Mouse (Mus musculus): Measurements from ENCODE around the gene Bloc1s2.

Bloc1s2 gene

GRCm38 (mm10) chr19:44145702-44146567, at the start of gene Bloc1s2:
Gene Bloc1s2 (minus strand): TSS chr19:44146446.
- in situ Hi-C loops (cut with MboI, MseI), result loop anchor here (5.0 to 10.0 kb wide), 2 partner anchors 106 to 149 kb away; partner anchors contain the start of gene Scd2

GRCm38 (mm10) chr19:44195138-44195537, 48.9 kb upstream of the Bloc1s2 start:
- in situ Hi-C loops (cut with MboI, MseI), result loop anchor here (5.0 kb wide), 1 partner anchor 102 kb away; no protein-coding TSS in a partner anchor

GRCm38 (mm10) chr19:44193906-44194305, 47.7 kb upstream of the Bloc1s2 start:
- in situ Hi-C loops (cut with MboI, MseI), result loop anchor here (5.0 kb wide), 1 partner anchor 228 kb away; no protein-coding TSS in a partner anchor

- in situ Hi-C loops (cut with MboI, MseI), result loop anchor here (5.0 kb wide), 1 partner anchor 230 kb away; no protein-coding TSS in a partner anchor
Measured at GRCm38 (mm10) chr19:44192342-44192741, 46.1 kb upstream of the Bloc1s2 start, which contains the start of gene Pkd2l1. Gene Pkd2l1 (minus strand): TSS chr19:44192442.

GRCm38 (mm10) chr19:44189056-44189455, 42.8 kb upstream of the Bloc1s2 start:
- in situ Hi-C loops (cut with MboI, MseI), result no loop called here

GRCm38 (mm10) chr19:44183968-44184367, 37.7 kb upstream of the Bloc1s2 start:
- in situ Hi-C loops (cut with MboI, MseI), result no loop called here

GRCm38 (mm10) chr19:44180502-44180901, 34.3 kb upstream of the Bloc1s2 start:
- in situ Hi-C loops (cut with MboI, MseI), result no loop called here

GRCm38 (mm10) chr19:44176741-44177140, 30.5 kb upstream of the Bloc1s2 start:
- in situ Hi-C loops (cut with MboI, MseI), result no loop called here

- in situ Hi-C loops (cut with MboI, MseI), result no loop called here
Measured at GRCm38 (mm10) chr19:44174835-44175234, 28.6 kb upstream of the Bloc1s2 start.

GRCm38 (mm10) chr19:44161515-44161914, 15.3 kb upstream of the Bloc1s2 start:
- in situ Hi-C loops (cut with MboI, MseI), result no loop called here

- in situ Hi-C loops (cut with MboI, MseI), result loop anchor here (10.0 kb wide), 1 partner anchor 1395 kb away; no protein-coding TSS in a partner anchor
Measured at GRCm38 (mm10) chr19:44159386-44159785, 13.1 kb upstream of the Bloc1s2 start.

GRCm38 (mm10) chr19:44157005-44157404, 10.8 kb upstream of the Bloc1s2 start:
- in situ Hi-C loops (cut with MboI, MseI), result loop anchor here (10.0 kb wide), 1 partner anchor 1398 kb away; no protein-coding TSS in a partner anchor

- in situ Hi-C loops (cut with MboI, MseI), result loop anchor here (10.0 kb wide), 1 partner anchor 1401 kb away; no protein-coding TSS in a partner anchor
Measured at GRCm38 (mm10) chr19:44153781-44154180, 7.5 kb upstream of the Bloc1s2 start.

GRCm38 (mm10) chr19:44148991-44149390, 2.7 kb upstream of the Bloc1s2 start:
- in situ Hi-C loops (cut with MboI, MseI), result loop anchor here (5.0 to 10.0 kb wide), 2 partner anchors 103 to 146 kb away; partner anchors contain the start of gene Scd2

GRCm38 (mm10) chr19:44148345-44148744, 2.1 kb upstream of the Bloc1s2 start:
- in situ Hi-C loops (cut with MboI, MseI), result loop anchor here (5.0 to 10.0 kb wide), 2 partner anchors 104 to 146 kb away; partner anchors contain the start of gene Scd2

- in situ Hi-C loops (cut with MboI, MseI), result loop anchor here (5.0 to 10.0 kb wide), 2 partner anchors 105 to 148 kb away; partner anchors contain the start of gene Scd2
Measured at GRCm38 (mm10) chr19:44146951-44147350, 705 bp upstream of the Bloc1s2 start.

- in situ Hi-C loops (cut with MboI, MseI), result loop anchor here (5.0 to 10.0 kb wide), 2 partner anchors 106 to 148 kb away; partner anchors contain the start of gene Scd2
Measured at GRCm38 (mm10) chr19:44146568-44146879, 278 bp upstream of the Bloc1s2 start.

- in situ Hi-C loops (cut with MboI, MseI), result loop anchor here (10.0 kb wide), 1 partner anchor 150 kb away; the partner anchor contains the start of gene Scd2
Measured at GRCm38 (mm10) chr19:44144366-44144765, 1.9 kb downstream of the Bloc1s2 start.

- in situ Hi-C loops (cut with MboI, MseI), result no loop called here
Measured at GRCm38 (mm10) chr19:44135960-44136485, 10.2 kb downstream of the Bloc1s2 start.

- in situ Hi-C loops (cut with MboI, MseI), result no loop called here
Measured at GRCm38 (mm10) chr19:44135072-44135959, 10.9 kb downstream of the Bloc1s2 start, which contains the start of gene Cwf19l1. Gene Cwf19l1 (minus strand): TSS chr19:44135876.

GRCm38 (mm10) chr19:44132917-44133316, 13.3 kb downstream of the Bloc1s2 start:
- in situ Hi-C loops (cut with MboI, MseI), result no loop called here

Data from regulatory T cell (primary cell).